Mouse (Mus musculus): ENCODE data around the gene Gphb5. TPM values are rescaled to one million over a fixed set of nuclear protein-coding genes. Genes with fewer than 3 reads are reported as not detected.

Gphb5 gene
- polyA plus RNA-seq (2021; fragmentation: Nextera tagmentation), result not detected in 2 replicates
- long read RNA-seq, experiment 1, result 0 reads
- long read RNA-seq, experiment 2, result 0 reads

GRCm38 (mm10) chr12:75416681-75417080 lies at the start of gene Gphb5:
Gene Gphb5 (minus strand): TSS chr12:75416781.

Other genes with a start within 250 kb of the Gphb5 start
- gene Kcnh5, start 239.4 kb downstream of the Gphb5 start, polyA plus RNA-seq (2021; fragmentation: Nextera tagmentation), result 0.77 and 1.3 TPM in 2 replicates
- 4.0 and 4.4 TPM in 2 replicates for gene Rhoj, start 108.5 kb downstream of the Gphb5 start, polyA plus RNA-seq (2021; fragmentation: Nextera tagmentation)
- gene Ppp2r5e, start 179.5 kb upstream of the Gphb5 start, polyA plus RNA-seq (2021; fragmentation: Nextera tagmentation), result 11.4 and 13.7 TPM in 2 replicates